Mouse (Mus musculus): ENCODE results near the gene Dbndd1. TPM values are rescaled to one million over a fixed set of nuclear protein-coding genes. Genes with fewer than 3 reads are reported as not detected.

Gene Dbndd1
- polyA plus RNA-seq, 1 experiment from 2014 or later, result 13.5 TPM

Other genes starting within 250 kb of the Dbndd1 start
- 37.0 and 40.0 TPM in 2 replicates for gene Fanca, start 196.9 kb downstream of the Dbndd1 start, polyA plus RNA-seq (2016; fragmentation: Nextera tagmentation; extraction: Ambion mirVana)
- gene Spire2, start 182.8 kb downstream of the Dbndd1 start, polyA plus RNA-seq (2016; fragmentation: Nextera tagmentation; extraction: Ambion mirVana), result 1.4 and 1.8 TPM in 2 replicates
- 149 and 151 TPM in 2 replicates for gene Tcf25, start 141.7 kb downstream of the Dbndd1 start, polyA plus RNA-seq (2016; fragmentation: Nextera tagmentation; extraction: Ambion mirVana)
- gene Mc1r, start 108.4 kb downstream of the Dbndd1 start, polyA plus RNA-seq (2016; fragmentation: Nextera tagmentation; extraction: Ambion mirVana), result not detected in 2 replicates
- gene Tubb3, start 104.0 kb downstream of the Dbndd1 start, polyA plus RNA-seq (2016; fragmentation: Nextera tagmentation; extraction: Ambion mirVana), result 9.1 and 14.4 TPM in 2 replicates
- gene Def8, start 91.9 kb downstream of the Dbndd1 start, polyA plus RNA-seq (2016; fragmentation: Nextera tagmentation; extraction: Ambion mirVana), result 40.4 and 40.6 TPM in 2 replicates
- 69.5 and 72.0 TPM in 2 replicates for gene Afg3l1, start 37.6 kb downstream of the Dbndd1 start, polyA plus RNA-seq (2016; fragmentation: Nextera tagmentation; extraction: Ambion mirVana)
- 38.8 and 41.1 TPM in 2 replicates for gene Gas8, start 3.4 kb upstream of the Dbndd1 start, polyA plus RNA-seq (2016; fragmentation: Nextera tagmentation; extraction: Ambion mirVana)
- gene Rhou, start 138.5 kb upstream of the Dbndd1 start, polyA plus RNA-seq (2016; fragmentation: Nextera tagmentation; extraction: Ambion mirVana), result 7.3 and 8.9 TPM in 2 replicates